9 mouse cellular contexts compared by ENCODE assay signal in genomic region chr17:29330671-29331410, GRCm38 (mm10). TPM values are rescaled to one million over a fixed set of nuclear protein-coding genes. Genes with fewer than 3 reads are reported as not detected.
DNase-seq lines count a peak whose midpoint lies in the region; ATAC-seq and TF ChIP-seq lines count a peak whose summit lies in the region.
"Had no signal": no experiment of that assay in that cellular context is flagged by ENCODE, and none has a peak within 500 bp of the region (broad histone marks: within the 10 kb centered on the region; RNA-seq: fewer than 3 reads in every experiment).

No protein-coding gene starts in this region.

- no peak for DNase-seq in heart, postnatal 25 days (ENCODE audit: low spot score)
- DNase-seq in adipocyte (ENCODE audit: low spot score): peak; percentile 56
- DNase-seq in forebrain, embryonic 10.5 days (ENCODE audit: extremely low spot score, low spot score): no peak
- no peak for DNase-seq in stomach, postnatal 0 days (ENCODE audit: low spot score)
- no peak for DNase-seq in spleen, postnatal 10 days (ENCODE audit: low spot score in 2 of 2)
- no peak for DNase-seq in lung, postnatal 36 days

- peak overlapping the region; percentile 25; the same call in 1 of the 2 replicates for H3K27ac ChIP-seq in heart, embryonic 11.5 days (ENCODE audit: low read depth, low read length)
- 0 out of 2 replicates have a peak overlapping the region, but pooled peaks have one; percentile 35 for H3K27ac ChIP-seq in forebrain, embryonic 10.5 days
- H3K27ac ChIP-seq in kidney, embryonic 15.5 days: peak overlapping the region; percentile 66
- peak overlapping the region; percentile 65 for H3K27ac ChIP-seq in stomach, postnatal 0 days (replicated peaks)

- H3K36me3 ChIP-seq in heart, embryonic 11.5 days (ENCODE audit: control insufficient read depth, insufficient read depth, low read length): peaks cover 28% of the 10 kb centered on the region
- peaks cover 55% of the 10 kb centered on the region for H3K36me3 ChIP-seq in forebrain, embryonic 10.5 days (replicated peaks)
- H3K36me3 ChIP-seq in kidney, embryonic 15.5 days: peaks cover 56% of the 10 kb centered on the region
- H3K36me3 ChIP-seq in stomach, postnatal 0 days (ENCODE audit: control insufficient read depth, insufficient read depth, low read length): peaks cover 26% of the 10 kb centered on the region

- ATAC-seq in heart, embryonic 11.5 days (replicated peaks; ENCODE audit: insufficient number of reproducible peaks, low FRiP score, low TSS enrichment): no peak
- ATAC-seq in kidney, embryonic 15.5 days (replicated peaks; ENCODE audit: low FRiP score): peak; percentile 41; the same call in 1 of the 2 replicates
- ATAC-seq in stomach, postnatal 0 days (ENCODE audit: low FRiP score, low TSS enrichment): peak; percentile 38; the same call in 1 of the 2 replicates

- H3K4me2 ChIP-seq in heart, embryonic 11.5 days: no peak overlapping the region
- H3K4me2 ChIP-seq in kidney, embryonic 15.5 days: no peak overlapping the region
- H3K4me2 ChIP-seq in stomach, postnatal 0 days (replicated peaks; ENCODE audit: low read depth): no peak overlapping the region

- H3K9me3 ChIP-seq in heart, embryonic 11.5 days (replicated peaks; ENCODE audit: control insufficient read depth, low read length): no peaks in the 10 kb centered on the region
- no peaks in the 10 kb centered on the region for H3K9me3 ChIP-seq in forebrain, embryonic 10.5 days
- no peaks in the 10 kb centered on the region for H3K9me3 ChIP-seq in kidney, embryonic 15.5 days (replicated peaks)
- no peaks in the 10 kb centered on the region for H3K9me3 ChIP-seq in stomach, postnatal 0 days (ENCODE audit: control insufficient read depth, low read length)
- H3K9me3 ChIP-seq: G1E had no signal

- no peak overlapping the region for H3K9ac ChIP-seq in heart, embryonic 11.5 days (ENCODE audit: low read depth, low read length)
- H3K9ac ChIP-seq in kidney, embryonic 15.5 days: no peak overlapping the region
- no peak overlapping the region for H3K9ac ChIP-seq in stomach, postnatal 0 days (ENCODE audit: low read length)

- H3K4me1 ChIP-seq in heart, embryonic 11.5 days (ENCODE audit: control insufficient read depth, insufficient read depth, low read length): peaks cover 24% of the 10 kb centered on the region
- peaks cover 45% of the 10 kb centered on the region for H3K4me1 ChIP-seq in forebrain, embryonic 10.5 days
- peaks cover 27% of the 10 kb centered on the region for H3K4me1 ChIP-seq in kidney, embryonic 15.5 days
- 0 out of 2 replicates have a peak, but pooled peaks cover 2% of the 10 kb centered on the region for H3K4me1 ChIP-seq in stomach, postnatal 0 days (replicated peaks; ENCODE audit: control insufficient read depth, insufficient read depth)

- H3K27me3 ChIP-seq in heart, embryonic 11.5 days (ENCODE audit: control insufficient read depth, insufficient read depth, low read length): peaks cover 15% of the 10 kb centered on the region
- peaks cover 32% of the 10 kb centered on the region for H3K27me3 ChIP-seq in forebrain, embryonic 10.5 days (ENCODE audit: poor library complexity, severe bottlenecking)
- peaks cover 19% of the 10 kb centered on the region; the same call in 1 of the 2 replicates for H3K27me3 ChIP-seq in kidney, embryonic 15.5 days
- H3K27me3 ChIP-seq in stomach, postnatal 0 days (ENCODE audit: control insufficient read depth, insufficient read depth, low read length): no peaks in the 10 kb centered on the region

- TF ChIP-seq CTCF in stomach, postnatal 0 days (IDR thresholded peaks at IDR 0.05; ENCODE audit: low read depth): peak; percentile 44

- TF ChIP-seq EP300 in stomach, postnatal 0 days (optimal IDR thresholded peaks at IDR 0.05): no peak

- H3K4me3 ChIP-seq in heart, embryonic 11.5 days (ENCODE audit: low read depth, low read length): no peak overlapping the region
- no peak overlapping the region for H3K4me3 ChIP-seq in forebrain, embryonic 10.5 days
- H3K4me3 ChIP-seq in kidney, embryonic 15.5 days (replicated peaks): no peak overlapping the region
- H3K4me3 ChIP-seq in stomach, postnatal 0 days (ENCODE audit: low read depth, low read length): no peak overlapping the region

- WGBS in heart, embryonic 11.5 days (ENCODE audit: insufficient replicate concordance): 12% methylated on average over 5 of the region's 5 CpGs
- 37% methylated on average over 5 of the region's 5 CpGs for WGBS in forebrain, embryonic 10.5 days
- 35% methylated on average over 5 of the region's 5 CpGs for WGBS in kidney, embryonic 15.5 days
- 21% methylated on average over 5 of the region's 5 CpGs for WGBS in stomach, postnatal 0 days

- intact Hi-C loops in heart, postnatal 25 days (cut with DNase I): no loop called here

RNA-seq across cellular contexts. Expression of gene Pi16, which starts 13.4 kb away (rescaled TPM):
- 0.55 and 1.7 TPM in 2 replicates for polyA plus RNA-seq in heart, embryonic 11.5 days (2014; fragmentation: Nextera tagmentation; extraction: Ambion mirVana)
- 10 to 100 TPM; 32.6 to 45.8 TPM for total RNA-seq in heart, postnatal 25 days (2021)
- polyA plus RNA-seq in forebrain, embryonic 10.5 days (2016; fragmentation: Nextera tagmentation; extraction: Ambion mirVana): 0.71 and 0.73 TPM in 2 replicates
- polyA plus RNA-seq in kidney, embryonic 15.5 days (2015; fragmentation: Nextera tagmentation; extraction: Ambion mirVana): 3.4 and 5.8 TPM in 2 replicates
- polyA plus RNA-seq in stomach, postnatal 0 days (2015; fragmentation: Nextera tagmentation; extraction: Ambion mirVana): 1.3 TPM in 2 replicates

RNA-seq across cellular contexts. Expression of gene Mtch1, which starts 16.9 kb away (rescaled TPM):
- 266 and 306 TPM in 2 replicates for polyA plus RNA-seq in heart, embryonic 11.5 days (2014; fragmentation: Nextera tagmentation; extraction: Ambion mirVana)
- 100 to 1,000 TPM; 220 TPM for total RNA-seq in heart, postnatal 25 days (2021)
- polyA plus RNA-seq in forebrain, embryonic 10.5 days (2016; fragmentation: Nextera tagmentation; extraction: Ambion mirVana): 255 and 270 TPM in 2 replicates
- polyA plus RNA-seq in kidney, embryonic 15.5 days (2015; fragmentation: Nextera tagmentation; extraction: Ambion mirVana): 289 and 308 TPM in 2 replicates
- 189 and 201 TPM in 2 replicates for polyA plus RNA-seq in stomach, postnatal 0 days (2015; fragmentation: Nextera tagmentation; extraction: Ambion mirVana)

RNA-seq across cellular contexts. Expression of gene Fgd2, which starts 29.9 kb away (rescaled TPM):
- 1.2 and 2.3 TPM in 2 replicates for polyA plus RNA-seq in heart, embryonic 11.5 days (2014; fragmentation: Nextera tagmentation; extraction: Ambion mirVana)
- 1 to 10 TPM; 1.8 to 2.7 TPM for total RNA-seq in heart, postnatal 25 days (2021)
- polyA plus RNA-seq in forebrain, embryonic 10.5 days (2016; fragmentation: Nextera tagmentation; extraction: Ambion mirVana): 5.4 and 6.3 TPM in 2 replicates
- polyA plus RNA-seq in kidney, embryonic 15.5 days (2015; fragmentation: Nextera tagmentation; extraction: Ambion mirVana): 12.0 and 13.0 TPM in 2 replicates
- 5.9 and 8.2 TPM in 2 replicates for polyA plus RNA-seq in stomach, postnatal 0 days (2015; fragmentation: Nextera tagmentation; extraction: Ambion mirVana)
